Mouse (Mus musculus): ENCODE data around the gene Rundc1. TPM values are rescaled to one million over a fixed set of nuclear protein-coding genes. Genes with fewer than 3 reads are reported as not detected.
A peak's percentile ranks its signal among the peaks of the same experiment; 100 is the strongest.
"Not testable (repeated sequence)": the region's sequence is repeated elsewhere in the genome, so short reads cannot be mapped to it uniquely, and the experiment has no call there.

Gene Rundc1
- total RNA-seq, 2 experiments from 2014 or later: 30.7 to 33.2 TPM

DNA sequence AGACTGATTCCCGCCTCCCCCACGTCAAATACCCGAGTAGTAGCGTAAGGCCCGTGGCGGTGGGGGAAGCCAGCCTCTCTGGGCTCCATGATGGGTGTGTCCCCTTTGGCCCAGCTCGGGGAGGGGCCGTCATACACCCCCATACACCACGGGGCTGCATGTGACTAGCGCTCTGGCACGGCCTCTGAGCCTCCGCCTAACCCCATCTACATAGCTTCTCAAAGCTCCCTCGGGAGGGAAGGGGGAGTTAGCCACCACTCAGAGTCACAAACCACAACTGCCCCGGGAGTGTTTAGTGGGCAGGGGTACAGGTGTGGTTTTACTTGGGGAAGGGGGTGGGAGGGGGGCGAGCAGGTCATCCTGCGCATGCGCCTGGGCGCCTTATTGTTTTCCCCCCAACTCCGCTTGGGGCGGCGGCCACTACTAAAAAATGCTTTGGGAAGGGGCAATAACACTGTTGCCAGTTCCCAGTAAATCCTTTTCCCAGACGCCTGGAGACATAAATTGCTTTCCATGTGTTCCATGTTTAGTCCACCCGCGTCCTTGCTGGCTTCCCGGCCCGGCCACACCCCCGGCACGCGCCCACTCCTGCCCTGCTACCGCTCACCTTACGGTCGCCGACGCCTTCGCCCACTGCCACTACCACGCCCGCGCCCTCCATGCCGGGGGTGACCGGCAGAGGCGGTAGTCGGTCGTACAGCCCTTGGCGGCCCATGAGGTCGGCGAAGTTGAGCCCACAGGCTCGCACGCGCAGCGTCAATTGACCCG, 40.4 kb downstream of the Rundc1 start:
- no peak for DNase-seq (ENCODE audit: extremely low spot score in 1 of 2, low spot score in 1 of 2)

DNA sequence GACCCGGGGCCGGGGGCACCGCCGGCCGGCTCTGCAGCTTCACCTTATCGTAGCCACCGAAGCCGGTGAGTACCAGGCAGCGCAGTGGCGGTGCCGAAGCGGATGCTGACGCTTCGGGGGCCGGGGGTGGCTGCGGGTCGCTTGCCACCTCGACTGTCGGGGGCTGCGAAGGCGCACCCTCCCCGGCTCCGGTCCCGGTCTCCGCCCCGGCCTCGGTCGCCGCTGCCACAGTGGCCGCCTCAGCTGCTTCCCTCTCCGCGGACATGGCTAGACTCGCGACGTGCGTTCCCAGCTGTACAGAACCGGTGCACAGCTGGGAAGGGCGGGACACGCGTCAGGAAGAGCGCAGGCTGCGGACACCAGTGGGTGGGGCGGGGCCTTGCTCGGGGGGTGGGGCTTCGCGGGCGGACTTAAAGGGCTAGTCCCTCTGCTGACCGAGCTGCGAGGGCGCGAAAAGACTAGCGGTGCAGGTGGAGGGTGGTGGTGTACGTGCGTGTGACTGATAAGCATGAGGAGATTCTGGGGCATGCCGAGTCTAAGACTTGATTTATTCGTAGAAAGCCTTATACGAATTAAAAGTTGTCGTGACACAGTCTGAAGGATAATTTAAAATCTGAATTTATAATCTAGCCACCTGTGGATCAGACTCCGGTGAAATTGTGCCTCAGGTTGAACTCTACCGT, 41.1 kb downstream of the Rundc1 start, which contains the start of gene Vat1:
Vat1 (minus strand) TSS at position 362 of the 683 bp plus-strand sequence.
- peak; percentile 38 to 42 for DNase-seq (ENCODE audit: extremely low spot score in 1 of 2, low spot score in 1 of 2)

DNA sequence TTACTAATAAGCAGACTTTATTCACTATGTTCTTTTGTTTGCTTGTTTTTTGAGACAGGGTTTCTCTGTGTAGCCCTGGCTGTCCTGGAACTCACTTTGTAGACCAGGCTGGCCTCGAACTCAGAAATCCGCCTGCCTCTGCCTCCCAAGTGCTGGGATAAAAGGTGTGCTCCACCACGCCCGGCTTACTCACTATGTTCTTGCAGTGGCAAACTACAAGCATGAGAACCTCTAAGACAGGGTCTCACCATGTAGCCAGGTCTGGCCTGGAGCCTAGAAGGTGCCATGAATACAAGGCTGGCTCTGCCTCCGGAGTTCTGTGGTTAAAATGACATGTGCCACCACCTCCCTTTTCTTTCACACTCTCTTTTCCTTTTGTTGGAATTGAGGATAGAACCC, 41.7 kb downstream of the Rundc1 start:
- DNase-seq (ENCODE audit: extremely low spot score in 1 of 2, low spot score in 1 of 2): not testable (repeated sequence)

DNA sequence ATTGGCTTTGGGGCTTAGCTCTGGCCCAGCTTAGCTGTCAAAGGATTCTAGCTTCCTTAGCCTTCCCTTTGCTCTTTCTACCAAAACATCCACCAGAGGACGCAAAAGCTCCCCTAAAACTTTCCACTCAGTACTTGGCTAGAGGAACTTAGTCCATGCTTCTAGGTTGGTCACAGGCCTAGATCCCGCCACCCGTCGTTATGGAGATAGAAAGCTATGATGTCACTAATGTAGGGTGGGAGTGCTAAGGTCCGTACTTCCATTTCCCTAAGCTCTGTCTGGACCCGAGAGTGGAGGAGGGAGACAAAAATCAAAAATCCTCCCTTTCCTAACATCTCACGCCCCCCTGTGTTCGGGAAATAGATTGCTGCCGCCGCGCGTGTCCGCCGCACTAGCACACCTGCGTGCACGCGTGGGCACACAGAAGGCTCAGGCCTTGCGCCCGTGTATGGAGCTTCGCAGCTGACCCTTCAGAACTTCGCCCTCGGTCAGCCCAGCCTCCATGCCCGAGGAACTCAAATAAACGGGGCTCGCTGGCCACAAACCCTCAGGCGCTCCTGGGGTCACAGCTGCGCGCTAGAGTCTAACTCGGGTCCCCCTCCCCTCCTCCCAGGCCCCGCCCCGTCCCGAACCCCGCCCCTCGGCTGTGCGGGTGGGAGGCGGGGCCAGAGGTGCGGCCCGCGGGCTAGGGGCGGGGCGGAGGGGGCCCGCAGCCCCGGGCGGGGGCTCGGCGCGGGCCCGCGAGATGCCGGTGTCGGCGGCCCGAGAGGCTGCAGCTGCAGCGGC, 42.8 kb downstream of the Rundc1 start:
- peak; percentile 41 to 48 for DNase-seq (ENCODE audit: extremely low spot score in 1 of 2, low spot score in 1 of 2)

DNA sequence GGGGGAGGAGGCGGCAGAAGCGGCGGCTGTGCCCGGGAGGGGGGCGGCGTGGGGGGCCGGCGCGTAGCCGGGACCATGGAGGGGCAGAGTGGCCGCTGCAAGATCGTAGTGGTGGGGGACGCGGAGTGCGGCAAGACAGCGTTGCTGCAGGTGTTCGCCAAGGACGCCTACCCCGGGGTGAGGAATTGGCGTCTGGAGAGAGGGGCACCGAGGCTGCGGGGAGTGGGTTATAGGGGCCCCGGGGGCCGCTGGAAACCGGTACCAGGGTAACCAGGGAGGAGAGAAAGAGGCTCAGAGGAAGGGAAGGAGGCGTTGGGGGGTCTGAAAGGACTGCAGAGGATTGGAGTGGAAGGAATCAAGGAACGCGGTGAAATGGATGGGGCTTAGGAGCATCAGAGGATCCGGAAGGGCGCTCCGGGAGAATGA, 43.4 kb downstream of the Rundc1 start:
- DNase-seq (ENCODE audit: extremely low spot score in 1 of 2, low spot score in 1 of 2): peak; percentile 17 to 37

DNA sequence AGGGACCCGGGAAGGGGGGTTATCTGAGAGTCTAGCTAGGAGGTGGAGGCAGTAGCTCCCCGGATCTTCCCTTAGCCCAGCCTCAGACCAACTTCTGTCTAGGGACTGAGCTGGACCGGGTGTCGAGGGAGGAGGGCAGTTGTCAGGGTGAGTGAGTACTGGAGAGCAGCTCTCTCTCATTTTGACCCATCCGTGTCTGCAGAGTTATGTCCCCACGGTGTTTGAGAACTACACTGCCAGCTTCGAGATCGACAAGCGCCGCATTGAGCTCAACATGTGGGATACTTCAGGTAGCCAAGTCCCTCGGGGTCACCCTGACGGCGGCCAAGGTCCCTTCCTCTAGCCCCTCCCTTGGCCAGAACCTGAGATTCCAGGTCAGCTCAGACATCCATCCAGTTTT, 43.8 kb downstream of the Rundc1 start:
- no peak for DNase-seq (ENCODE audit: extremely low spot score in 1 of 2, low spot score in 1 of 2)

DNA sequence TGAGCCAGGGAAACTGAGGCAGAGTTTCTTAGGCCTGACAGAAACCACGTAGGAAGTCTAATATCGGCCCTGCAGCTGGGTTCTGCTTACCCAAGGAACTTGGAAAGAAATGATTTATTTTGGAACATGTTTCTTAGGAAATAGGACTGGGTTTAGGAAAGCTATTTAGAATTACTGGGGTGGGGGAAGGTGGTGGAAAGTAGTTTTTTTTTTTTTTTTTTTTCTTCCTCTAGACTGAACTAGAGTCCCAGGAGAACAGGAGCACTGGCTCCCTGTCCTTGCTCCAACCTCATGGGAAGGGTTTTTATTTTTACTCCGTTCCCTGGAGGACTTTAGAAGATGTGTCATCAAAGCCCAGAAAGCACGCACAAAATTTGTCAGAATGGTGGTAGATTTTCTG, 44.3 kb downstream of the Rundc1 start:
- no peak for DNase-seq (ENCODE audit: extremely low spot score in 1 of 2, low spot score in 1 of 2)

DNA sequence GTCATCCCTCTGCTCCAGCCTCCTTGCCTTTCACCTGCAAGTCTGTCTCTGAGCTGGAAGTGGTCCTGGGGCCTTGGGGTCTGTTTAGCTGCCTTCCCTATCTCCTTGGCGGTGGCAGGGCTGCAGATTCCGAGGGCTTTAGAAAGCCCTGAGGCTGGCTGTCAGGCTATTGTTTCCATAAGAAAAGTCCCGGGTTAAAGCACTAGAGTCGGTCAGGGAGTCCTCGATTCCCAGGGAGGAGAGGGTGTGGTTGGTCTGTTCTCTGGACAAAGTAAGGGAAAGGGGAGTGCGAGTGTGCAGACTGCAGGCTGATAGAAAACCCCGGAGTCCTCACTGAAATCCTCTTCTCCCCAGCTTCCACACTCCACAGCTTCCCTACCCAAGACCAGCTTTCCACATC, 45.3 kb downstream of the Rundc1 start:
- no peak for DNase-seq (ENCODE audit: extremely low spot score in 1 of 2, low spot score in 1 of 2)

DNA sequence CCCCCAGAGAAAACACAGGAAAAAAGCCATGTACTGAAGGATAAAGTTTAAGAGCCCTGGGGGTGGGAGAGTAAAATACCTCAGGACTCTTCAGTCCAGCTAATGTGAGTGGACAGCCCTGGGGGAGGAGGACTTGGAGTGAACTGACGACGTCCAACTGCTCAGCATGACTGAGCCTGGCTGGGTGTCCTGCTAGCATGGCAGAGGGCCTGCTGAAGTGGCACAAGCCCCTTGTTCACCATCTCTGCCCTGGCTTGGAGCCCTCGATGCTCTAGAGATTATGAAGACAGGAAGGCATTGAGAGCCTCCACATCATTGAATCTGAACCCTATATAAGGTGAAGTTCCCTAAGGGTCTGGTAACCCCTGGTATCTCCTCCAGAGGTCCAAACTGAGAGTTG, 47.0 kb downstream of the Rundc1 start:
- DNase-seq (ENCODE audit: extremely low spot score in 1 of 2, low spot score in 1 of 2): no peak

DNA sequence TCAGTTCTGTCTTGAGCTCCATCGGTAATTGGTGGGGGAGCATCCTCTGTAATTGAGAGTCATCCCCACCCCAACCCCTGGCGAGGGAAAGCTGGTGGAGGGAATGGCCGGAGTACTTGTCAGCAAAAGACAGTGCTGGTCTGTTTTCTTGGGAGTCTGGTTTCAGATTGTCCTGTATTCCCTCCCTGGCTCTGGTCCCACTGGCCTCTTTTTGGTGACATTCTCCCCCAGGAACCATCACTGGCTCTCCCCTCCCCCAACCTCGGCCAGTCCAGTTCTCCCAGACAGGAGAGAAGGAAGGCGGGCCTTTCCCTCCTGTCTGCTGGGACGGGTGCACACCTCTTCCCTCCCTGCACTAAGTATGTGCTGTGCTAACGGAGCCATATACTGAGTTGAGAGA, 47.5 kb downstream of the Rundc1 start:
- peak in 1 of 2 experiments; percentile 29 for DNase-seq (ENCODE audit: extremely low spot score in 1 of 2, low spot score in 1 of 2)

DNA sequence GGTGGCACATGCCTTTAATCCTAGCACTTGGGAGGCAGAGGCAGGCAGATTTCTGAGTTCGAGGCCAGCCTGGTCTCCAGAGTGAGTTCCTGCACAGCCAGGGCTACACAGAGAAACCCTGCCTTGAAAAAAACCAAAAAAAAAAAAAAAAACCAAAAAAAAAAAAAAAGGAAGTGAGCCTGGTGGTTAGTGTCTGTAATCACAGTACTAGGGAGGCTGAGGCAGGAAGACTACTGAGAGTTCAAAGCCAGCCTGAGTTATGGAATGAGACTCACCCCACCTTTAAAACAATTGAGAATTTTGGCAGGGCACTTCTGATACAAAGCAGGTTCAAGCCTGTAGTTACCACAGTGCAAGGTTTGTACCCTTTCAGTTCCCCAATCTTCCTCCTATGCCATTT, 48.8 kb downstream of the Rundc1 start:
- not testable (repeated sequence) for DNase-seq (ENCODE audit: extremely low spot score in 1 of 2, low spot score in 1 of 2)

DNA sequence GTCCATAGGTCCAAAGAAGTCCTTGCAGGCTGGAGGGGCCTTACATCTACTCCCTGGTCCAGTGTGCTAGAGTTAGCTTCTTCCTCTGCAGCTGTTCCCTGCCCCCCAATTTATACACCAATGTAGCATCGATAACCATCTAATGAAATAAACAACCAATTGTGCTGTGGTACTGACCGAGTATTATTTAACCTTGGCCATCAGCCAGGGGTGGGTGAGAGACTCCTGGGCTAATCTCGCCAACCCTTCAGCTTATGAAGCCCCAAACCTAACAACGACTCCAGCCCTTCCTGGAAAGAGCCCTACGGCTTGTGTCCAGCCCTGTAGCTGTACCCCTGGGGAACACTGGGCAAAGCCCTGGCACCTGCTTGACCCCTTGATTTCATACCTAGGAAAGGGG, 49.4 kb downstream of the Rundc1 start:
- DNase-seq (ENCODE audit: extremely low spot score in 1 of 2, low spot score in 1 of 2): no peak

DNA sequence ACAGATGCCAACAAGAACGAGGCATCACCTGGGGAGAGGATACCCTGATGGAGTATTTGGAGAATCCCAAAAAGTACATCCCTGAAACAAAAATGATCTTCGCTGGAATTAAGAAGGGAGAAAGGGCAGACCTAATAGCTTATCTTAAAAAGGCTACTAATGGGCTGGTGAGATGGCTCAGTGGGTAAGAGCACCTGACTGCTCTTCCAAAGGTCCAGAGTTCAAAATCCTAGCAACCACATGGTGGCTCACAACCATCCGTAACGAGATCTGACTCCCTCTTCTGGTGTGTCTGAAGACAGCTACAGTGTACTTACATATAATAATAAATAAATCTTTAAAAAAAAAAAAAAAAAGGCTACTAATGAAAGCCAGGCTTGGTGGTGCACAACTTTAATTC, 51.5 kb downstream of the Rundc1 start:
- DNase-seq (ENCODE audit: extremely low spot score in 1 of 2, low spot score in 1 of 2): not testable (repeated sequence)

DNA sequence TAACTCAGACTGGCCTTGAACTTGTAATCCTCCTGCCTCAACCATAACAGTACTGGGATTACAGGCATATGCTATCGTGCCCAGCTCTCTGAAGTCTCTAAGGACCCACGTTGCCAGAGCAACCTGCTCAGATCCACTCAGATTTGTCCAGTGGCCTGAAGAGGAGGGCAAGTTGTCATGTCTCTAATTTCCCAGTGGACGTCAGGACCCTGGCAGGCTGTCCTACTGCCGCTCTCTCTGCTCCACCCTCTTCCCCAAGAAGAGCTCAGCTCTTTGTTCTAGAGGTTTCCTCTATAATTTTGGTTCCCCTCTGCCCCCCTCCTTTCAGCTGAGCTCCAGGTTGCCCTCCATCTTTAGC, 52.3 kb downstream of the Rundc1 start:
- DNase-seq (ENCODE audit: extremely low spot score in 1 of 2, low spot score in 1 of 2): no peak

DNA sequence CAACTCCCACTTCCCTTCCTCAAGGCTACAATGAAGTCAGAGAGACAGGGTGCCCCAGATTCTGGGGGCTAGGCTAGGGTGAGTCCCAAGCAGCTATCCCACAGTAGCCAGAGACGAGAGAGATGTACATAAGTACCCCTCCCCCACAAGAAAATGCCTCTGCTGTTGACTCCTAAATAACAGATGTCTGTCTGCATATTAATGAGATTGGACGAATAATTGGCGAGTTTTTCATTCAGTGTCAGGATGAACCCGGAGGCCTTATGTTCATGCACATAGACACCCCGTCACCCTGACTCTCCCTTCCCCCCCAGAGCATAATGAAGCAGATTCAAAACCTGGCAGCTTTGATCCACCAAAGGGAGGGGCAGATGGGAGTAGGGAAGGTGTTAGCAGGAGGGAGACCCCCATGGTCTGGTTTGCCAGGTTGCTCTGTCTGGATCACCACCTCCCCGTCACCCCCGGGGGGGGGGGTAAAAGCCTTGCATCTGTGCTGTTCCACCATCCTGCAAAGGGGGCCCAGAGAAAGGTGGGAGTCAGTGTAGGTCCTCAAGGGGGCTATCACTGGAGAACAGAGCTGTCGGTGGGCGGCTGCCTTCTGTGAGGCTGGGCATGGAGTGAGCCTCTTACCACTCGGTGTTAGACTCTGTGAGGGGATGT, 52.8 kb downstream of the Rundc1 start:
- DNase-seq (ENCODE audit: extremely low spot score in 1 of 2, low spot score in 1 of 2): no peak

DNA sequence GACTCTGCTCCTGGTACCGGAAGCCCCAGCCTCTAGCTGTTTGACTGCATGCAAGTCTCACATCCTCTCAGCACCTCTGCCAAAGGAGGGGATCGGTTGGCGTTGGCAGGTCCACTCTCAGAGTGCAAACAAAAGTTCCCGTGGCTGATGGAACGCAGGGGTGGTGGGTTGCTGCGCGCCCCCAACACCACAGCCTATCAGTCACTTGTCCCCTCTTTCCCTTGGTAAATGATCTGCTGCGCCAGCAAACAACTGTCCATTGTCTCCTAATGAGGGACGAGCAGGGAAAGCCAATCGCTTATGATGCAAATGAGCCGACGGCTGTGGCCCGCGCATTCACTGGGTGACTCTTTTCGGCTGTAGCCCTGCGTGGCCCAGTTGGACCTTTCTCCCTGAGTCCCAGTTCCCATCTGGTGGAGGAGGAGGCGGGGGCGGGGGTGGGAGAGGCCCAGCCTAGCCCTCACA, 54.3 kb downstream of the Rundc1 start:
- peak in 1 of 2 experiments; percentile 29 for DNase-seq (ENCODE audit: extremely low spot score in 1 of 2, low spot score in 1 of 2)

DNA sequence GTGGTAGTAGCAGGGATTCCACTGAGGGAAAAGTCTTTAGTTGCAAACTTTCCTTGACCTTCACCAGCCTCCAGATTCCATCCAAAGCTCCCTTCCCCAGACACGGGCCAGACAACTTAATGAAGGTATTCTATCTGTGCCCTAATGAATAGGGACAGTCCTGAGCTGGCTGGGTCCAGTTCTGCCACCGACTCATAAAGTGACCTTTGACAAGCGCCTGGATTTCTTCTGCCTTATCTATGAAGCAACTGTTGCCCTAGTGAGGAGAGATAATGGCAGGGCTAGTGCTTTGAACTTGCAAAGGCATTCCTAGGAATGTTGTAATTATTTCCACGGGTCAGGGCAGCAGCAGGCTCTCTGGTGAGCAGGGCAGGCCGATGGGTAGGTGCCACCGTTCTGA, 56.0 kb downstream of the Rundc1 start:
- DNase-seq (ENCODE audit: extremely low spot score in 1 of 2, low spot score in 1 of 2): no peak

DNA sequence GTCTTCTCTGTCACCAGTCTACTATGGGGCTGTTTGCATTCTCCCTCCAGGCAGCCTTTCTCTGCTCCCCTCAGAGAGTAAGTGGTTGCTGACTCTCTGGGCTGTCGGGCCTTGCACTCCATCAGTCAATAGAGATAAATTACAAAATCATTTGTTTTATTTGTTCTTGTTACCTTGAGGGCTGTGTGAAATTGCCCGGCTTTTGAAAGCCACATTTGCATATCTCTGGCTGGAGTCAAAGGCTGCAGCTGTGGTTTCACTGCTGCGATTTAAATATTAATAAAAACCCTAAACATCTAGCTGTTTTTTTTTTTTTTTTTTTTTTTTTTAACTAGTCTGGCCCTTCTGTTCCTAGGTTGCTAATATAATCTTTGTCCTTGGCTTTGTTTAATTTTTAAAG, 58.9 kb downstream of the Rundc1 start:
- no peak for DNase-seq (ENCODE audit: extremely low spot score in 1 of 2, low spot score in 1 of 2)

DNA sequence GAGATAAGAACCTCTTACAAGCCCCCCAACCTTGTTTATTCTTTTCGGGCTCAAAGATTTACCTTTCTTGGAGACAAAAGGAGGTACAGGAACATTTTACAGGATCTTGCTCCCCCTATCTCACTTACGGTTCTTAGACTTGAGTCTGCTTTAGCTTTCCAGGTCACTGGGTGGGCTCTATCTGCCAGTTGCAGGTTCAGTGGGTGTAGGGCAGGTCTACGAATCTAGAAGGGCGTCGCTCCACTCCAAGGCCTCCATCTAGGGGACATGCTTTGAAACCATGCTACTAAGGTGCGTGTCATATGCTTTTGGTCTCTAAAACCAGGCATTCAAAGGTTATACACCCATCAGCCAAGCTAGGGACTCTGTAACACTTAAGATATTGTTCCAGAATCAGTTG, 59.4 kb downstream of the Rundc1 start:
- no peak for DNase-seq (ENCODE audit: extremely low spot score in 1 of 2, low spot score in 1 of 2)

DNA sequence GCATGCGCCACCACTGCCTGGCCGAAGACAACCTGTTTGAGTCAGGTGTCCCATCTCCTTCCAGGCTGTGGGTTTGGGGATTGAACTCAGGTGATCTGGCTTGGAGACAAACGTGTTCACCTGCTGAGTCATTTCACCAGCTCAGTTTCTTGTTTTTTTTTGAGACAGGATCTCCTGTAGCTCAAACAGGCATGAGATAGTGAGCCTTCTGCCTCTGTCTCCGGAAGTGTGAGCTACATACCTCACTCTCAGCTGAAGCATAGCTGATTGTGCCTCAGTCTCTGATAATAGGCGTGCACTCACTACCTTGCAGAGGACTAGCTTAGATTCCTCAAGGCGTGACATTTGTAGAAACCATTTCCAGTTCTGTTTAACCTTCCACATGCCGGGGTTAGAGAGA, 59.9 kb downstream of the Rundc1 start:
- DNase-seq (ENCODE audit: extremely low spot score in 1 of 2, low spot score in 1 of 2): no peak
